Mouse (Mus musculus) cerebellum, adult 9-10 months (tissue): Measurements from ENCODE around the gene Trim61.
"Not testable (repeated sequence)": the region's sequence is repeated elsewhere in the genome, so short reads cannot be mapped to it uniquely, and the experiment has no call there.

Source experiments
- DNase-seq: peaks from one replicate; pipeline ENCODE4 v3.0.0; 2022

Trim61 gene

GRCm38 (mm10) chr8:65018423-65018822 lies at the start of gene Trim61, which contains the start of gene Trim60:
Trim61 (minus strand) TSS chr8:65018523.
Trim60 (minus strand) TSS chr8:65018584.
- no peak for DNase-seq

GRCm38 (mm10) chr8:65067694-65068472 lies 49.6 kb upstream of the Trim61 start:
- DNase-seq = no peak

- DNase-seq = no peak
Observed at GRCm38 (mm10) chr8:65067031-65067430, 48.7 kb upstream of the Trim61 start.

GRCm38 (mm10) chr8:65065622-65066021 lies 47.3 kb upstream of the Trim61 start:
- DNase-seq = no peak

GRCm38 (mm10) chr8:65064071-65064470 lies 45.7 kb upstream of the Trim61 start:
- no peak for DNase-seq

GRCm38 (mm10) chr8:65062195-65062594 lies 43.9 kb upstream of the Trim61 start:
- DNase-seq = no peak

- DNase-seq = no peak
Observed at GRCm38 (mm10) chr8:65056722-65057121, 38.4 kb upstream of the Trim61 start.

- DNase-seq = no peak
Observed at GRCm38 (mm10) chr8:65053968-65054367, 35.6 kb upstream of the Trim61 start.

GRCm38 (mm10) chr8:65053554-65053953 lies 35.2 kb upstream of the Trim61 start:
- no peak for DNase-seq

GRCm38 (mm10) chr8:65047801-65048200 lies 29.5 kb upstream of the Trim61 start:
- DNase-seq = no peak

- DNase-seq = no peak
Observed at GRCm38 (mm10) chr8:65047193-65047592, 28.9 kb upstream of the Trim61 start.

- DNase-seq = no peak
Observed at GRCm38 (mm10) chr8:65046565-65046964, 28.2 kb upstream of the Trim61 start.

- no peak for DNase-seq
Observed at GRCm38 (mm10) chr8:65037117-65037533, 18.8 kb upstream of the Trim61 start, which contains the start of gene Apela. Apela (minus strand) TSS chr8:65037336.

GRCm38 (mm10) chr8:65034136-65034535 lies 15.8 kb upstream of the Trim61 start:
- DNase-seq = no peak

- no peak for DNase-seq
Observed at GRCm38 (mm10) chr8:65033056-65033455, 14.7 kb upstream of the Trim61 start.

- DNase-seq = no peak
Observed at GRCm38 (mm10) chr8:65032107-65032506, 13.8 kb upstream of the Trim61 start.

- no peak for DNase-seq
Observed at GRCm38 (mm10) chr8:65030735-65031485, 12.6 kb upstream of the Trim61 start.

- no peak for DNase-seq
Observed at GRCm38 (mm10) chr8:65029776-65030175, 11.5 kb upstream of the Trim61 start.

- no peak for DNase-seq
Observed at GRCm38 (mm10) chr8:65028959-65029686, 10.8 kb upstream of the Trim61 start.

- DNase-seq = peak; percentile 29
Observed at GRCm38 (mm10) chr8:65022485-65022884, 4.2 kb upstream of the Trim61 start.

GRCm38 (mm10) chr8:65007616-65008015 lies 10.7 kb downstream of the Trim61 start:
- DNase-seq = not testable (repeated sequence)

- no peak for DNase-seq
Observed at GRCm38 (mm10) chr8:64998806-64999365, 19.4 kb downstream of the Trim61 start.

GRCm38 (mm10) chr8:64987731-64988130 lies 30.6 kb downstream of the Trim61 start, which contains the start of gene Trim75:
Trim75 (minus strand) TSS chr8:64987831.
- no peak for DNase-seq
